Mouse (Mus musculus) lung, postnatal 0 days (tissue): Measurements from ENCODE around the gene Nsmce1. TPM values are rescaled to one million over a fixed set of nuclear protein-coding genes. Genes with fewer than 3 reads are reported as not detected.
"Not testable (repeated sequence)": the region's sequence is repeated elsewhere in the genome, so short reads cannot be mapped to it uniquely, and the experiment has no call there.

Experiments
- ATAC-seq: fragments of 200-750 bp; cut with Nextera tagmentation; 2 replicates; pipeline ENCODE4 v1.8.0; 2017; ENCODE audit warnings: moderate library complexity
- DNase-seq: peaks from one replicate; pipeline ENCODE4 v3.0.0-alpha.2; 2016; ENCODE audit warnings: low spot score
- H3K27ac ChIP-seq: fragments of 300-500 bp; sonication (generic); 2 replicates; pipeline ENCODE4 v1.5.1; 2014; ENCODE audit warnings: antibody characterized with exemption, mild to moderate bottlenecking, low read length, mixed read lengths
- H3K27me3 ChIP-seq: fragments of 300-500 bp; sonication (generic); replicated peaks from 2 replicates; pipeline ENCODE4 v1.6.1; 2014; ENCODE audit warnings: low read length, mixed read lengths; ENCODE audit not compliant: insufficient read depth
- H3K36me3 ChIP-seq: fragments of 300-500 bp; sonication (generic); 2 replicates; pipeline ENCODE4 v1.6.1; 2014; ENCODE audit warnings: low read length, mixed read lengths; ENCODE audit not compliant: insufficient read depth
- H3K4me1 ChIP-seq: fragments of 300-500 bp; sonication (generic); 2 replicates; pipeline ENCODE4 v1.6.1; 2014; ENCODE audit warnings: antibody characterized with exemption, low read depth, low read length, mixed read lengths; ENCODE audit not compliant: insufficient read depth
- H3K4me2 ChIP-seq: fragments of 300-500 bp; sonication (generic); replicated peaks from 2 replicates; pipeline ENCODE4 v1.6.1; 2014; ENCODE audit warnings: low read depth, mild to moderate bottlenecking, low read length, moderate library complexity, mixed read lengths
- H3K4me3 ChIP-seq: fragments of 300-500 bp; sonication (generic); 2 replicates; pipeline ENCODE4 v1.5.1; 2014; ENCODE audit warnings: low read depth, low read length
- H3K9ac ChIP-seq: fragments of 300-500 bp; sonication (generic); replicated peaks from 2 replicates; pipeline ENCODE4 v1.6.1; 2014; ENCODE audit warnings: low read depth, mild to moderate bottlenecking
- H3K9me3 ChIP-seq: fragments of 300-500 bp; sonication (generic); 2 replicates; pipeline ENCODE4 v1.6.1; 2016; ENCODE audit warnings: low read length, mixed read lengths
- CTCF ChIP-seq: IDR thresholded peaks from 2 replicates; pipeline ENCODE4 v1.5.1; 2016; ENCODE audit warnings: antibody characterized with exemption, mild to moderate bottlenecking
- EP300 ChIP-seq: IDR thresholded peaks from 2 replicates; pipeline ENCODE4 v1.6.1; 2016; ENCODE audit warnings: antibody characterized with exemption, mild to moderate bottlenecking, control low read depth
- WGBS: fragments of 180-500 bp; shearing (Covaris S2); extraction: QIAGEN DNeasy Blood & Tissue Kit; methylation state at CpG from one replicate; pipeline ENCODE4 v1.1.7; 2014; 5-methylcytosine and 5-hydroxymethylcytosine counted together
- polyA plus RNA-seq: library from polyadenylated mRNA; unstranded; fragments of >200 nt; fragmentation: Nextera tagmentation; extraction: Ambion mirVana; gene quantifications from 2 replicates; pipeline ENCODE4 v1.2.1, GENCODE M21; 2015

Nsmce1 gene
- polyA plus RNA-seq, 1 experiment from 2014 or later, result 94.2 TPM

DNA sequence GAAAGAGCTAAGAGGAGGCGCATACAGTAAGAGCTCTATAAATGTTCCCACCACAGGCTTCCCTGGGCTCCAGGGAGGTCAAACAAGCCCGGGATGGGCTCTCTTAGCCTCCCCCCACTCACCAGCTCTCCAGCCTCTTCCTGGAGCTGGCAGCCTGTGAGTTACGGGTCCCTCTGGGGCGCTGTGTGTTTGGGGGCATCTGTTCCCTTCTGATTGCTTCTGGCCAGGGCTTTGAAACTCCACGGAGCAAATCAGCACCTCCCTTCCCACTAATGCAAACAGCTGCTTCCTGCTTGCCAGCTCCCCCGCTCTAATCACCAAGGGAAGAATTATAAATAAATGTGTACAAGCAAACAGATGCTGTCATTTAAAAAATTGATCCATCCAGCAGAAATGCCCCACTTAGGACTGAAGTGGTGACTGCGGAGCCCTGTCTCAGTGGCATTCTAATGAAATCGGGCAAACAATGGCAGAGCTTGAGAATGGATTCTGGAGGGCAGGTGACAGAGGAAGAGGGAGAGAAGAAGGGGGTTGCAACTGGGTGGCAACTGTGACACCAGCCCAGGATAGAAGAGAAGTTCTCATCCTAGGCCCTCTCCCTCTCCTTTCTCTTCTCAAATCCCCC lies 56.6 kb downstream of the Nsmce1 start:
- Histone ChIP-seq H3K9me3 (peaks cover 4% of the 10 kb centered on the region; the same call in 1 of the 2 replicates), H3K27ac (0 out of 2 replicates have a peak overlapping the region, but pooled peaks have one; percentile 9), H3K9ac (no peak overlapping the region), H3K4me3 (no peak overlapping the region), H3K27me3 (no peaks in the 10 kb centered on the region), H3K4me2 (no peak overlapping the region), H3K36me3 (no peaks in the 10 kb centered on the region), H3K4me1 (peaks cover 3% of the 10 kb centered on the region)
- 21% methylated on average over 8 of the region's 8 CpGs for WGBS
- DNase-seq (peak; percentile 54), ATAC-seq (peak; percentile 47; the same call in 1 of the 2 replicates)
- no peak for TF ChIP-seq CTCF
- TF ChIP-seq EP300, result 0 out of 2 replicates have a peak, but pooled peaks have one; percentile 40

GRCm38 (mm10) chr7:125433874-125434273 lies 57.5 kb downstream of the Nsmce1 start:
- ATAC-seq (no peak), DNase-seq (no peak)

DNA sequence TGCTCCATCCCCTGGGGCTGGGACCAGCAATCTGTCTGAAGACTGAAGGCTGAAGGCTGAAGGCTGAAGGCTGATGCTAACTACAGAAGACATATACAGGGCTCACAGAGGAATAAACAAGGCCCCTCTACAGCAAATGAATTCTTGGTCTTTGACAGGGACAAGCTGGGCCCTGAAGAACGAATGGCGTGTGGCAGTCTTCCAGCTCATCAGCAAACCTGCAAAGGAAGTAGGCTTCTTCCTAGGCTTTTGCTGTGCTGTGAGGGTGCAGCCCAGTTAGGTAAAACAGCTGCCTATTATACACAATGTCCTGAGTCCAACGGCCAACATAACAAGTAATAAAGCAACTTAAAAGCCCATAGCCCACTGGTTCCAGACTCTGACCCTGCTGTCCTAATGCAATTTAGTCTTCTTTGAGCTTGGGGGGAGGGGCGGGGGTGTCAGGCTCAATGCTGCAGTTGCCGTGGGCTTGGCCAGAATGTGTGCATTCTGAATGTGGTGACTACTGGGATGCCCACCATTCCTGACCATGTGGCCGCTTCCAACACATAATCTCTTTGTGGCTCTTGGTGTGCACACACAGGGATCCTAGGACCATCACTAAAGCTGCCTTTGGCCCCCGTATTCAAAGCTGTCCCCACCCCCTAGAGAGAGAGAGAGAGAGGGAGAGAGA lies 61.1 kb downstream of the Nsmce1 start:
- DNase-seq (no peak), ATAC-seq (0 out of 2 replicates have a peak, but pooled peaks have one; percentile 12)
- H3K9ac ChIP-seq, result no peak overlapping the region
- H3K27ac ChIP-seq, result no peak overlapping the region
- H3K36me3 ChIP-seq, result no peaks in the 10 kb centered on the region
- no peaks in the 10 kb centered on the region for H3K27me3 ChIP-seq
- whole genome bisulfite sequencing, result 46% methylated on average over 7 of the region's 7 CpGs
- H3K4me2 ChIP-seq, result no peak overlapping the region
- no peak for TF ChIP-seq CTCF
- H3K9me3 ChIP-seq, result peaks cover 4% of the 10 kb centered on the region; the same call in 1 of the 2 replicates
- H3K4me1 ChIP-seq, result peaks cover 3% of the 10 kb centered on the region
- no peak overlapping the region for H3K4me3 ChIP-seq

More at GRCm38 (mm10) chr7:125433874-125434273, 57.5 kb downstream of the Nsmce1 start:
- H3K36me3 ChIP-seq, result no peaks in the 10 kb centered on the region
- no peaks in the 10 kb centered on the region for H3K27me3 ChIP-seq
- WGBS, result 87% methylated on average over 3 of the region's 3 CpGs
- peaks cover 3% of the 10 kb centered on the region for H3K4me1 ChIP-seq
- no peak overlapping the region for H3K4me3 ChIP-seq
- no peak overlapping the region for H3K9ac ChIP-seq
- TF ChIP-seq EP300 (no peak), CTCF (no peak)
- H3K27ac ChIP-seq, result no peak overlapping the region
- H3K4me2 ChIP-seq, result no peak overlapping the region
- H3K9me3 ChIP-seq, result peaks cover 4% of the 10 kb centered on the region; the same call in 1 of the 2 replicates

DNA sequence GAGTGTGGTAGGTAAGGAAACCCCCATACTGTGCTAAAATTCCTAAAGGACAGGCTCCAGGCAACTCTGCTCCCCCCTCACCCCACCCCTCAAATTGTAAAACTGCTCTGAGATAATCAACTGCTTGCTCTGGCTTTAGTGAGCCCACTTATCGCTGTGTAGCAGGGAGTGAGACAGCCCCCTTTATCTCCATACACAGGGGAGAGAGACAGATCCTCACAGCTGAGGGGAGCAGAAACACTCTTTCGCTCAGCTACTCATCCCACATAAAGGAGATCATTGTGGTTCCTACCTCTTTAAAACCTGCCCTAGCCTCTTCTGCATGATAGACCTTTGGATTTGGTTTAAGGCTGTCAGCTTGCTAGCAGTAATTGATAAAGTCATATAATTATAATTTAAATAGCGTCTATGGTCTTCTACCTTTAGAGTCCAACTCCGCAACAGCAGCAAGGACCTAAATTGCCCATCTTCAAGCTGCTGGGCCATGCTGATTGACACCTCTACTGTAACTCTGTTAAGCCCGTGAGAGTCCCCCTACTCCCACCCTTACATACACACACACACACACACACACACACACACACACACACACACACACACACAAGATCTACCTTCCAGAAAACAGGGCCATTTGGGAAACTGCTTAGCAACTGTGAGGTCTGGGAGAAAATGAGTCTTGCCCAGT lies 62.4 kb downstream of the Nsmce1 start:
- not testable (repeated sequence) for H3K4me3 ChIP-seq, ATAC-seq, H3K9me3 ChIP-seq, H3K27me3 ChIP-seq, H3K4me2 ChIP-seq, H3K27ac ChIP-seq, DNase-seq, H3K36me3 ChIP-seq, H3K9ac ChIP-seq, H3K4me1 ChIP-seq
- 82% methylated on average over 5 of the region's 5 CpGs for whole genome bisulfite sequencing

GRCm38 (mm10) chr7:125428381-125428780 lies 63.0 kb downstream of the Nsmce1 start:
- no peak for DNase-seq
- H3K27ac ChIP-seq, result no peak overlapping the region
- no peaks in the 10 kb centered on the region for H3K27me3 ChIP-seq
- no peak overlapping the region for H3K9ac ChIP-seq
- H3K4me2 ChIP-seq, result no peak overlapping the region
- H3K4me3 ChIP-seq, result no peak overlapping the region
- H3K9me3 ChIP-seq, result peaks cover 4% of the 10 kb centered on the region; the same call in 1 of the 2 replicates
- no peak for TF ChIP-seq EP300
- no peak for TF ChIP-seq CTCF
- ATAC-seq, result peak; percentile 25; the same call in 1 of the 2 replicates
- no peaks in the 10 kb centered on the region for H3K4me1 ChIP-seq
- no peaks in the 10 kb centered on the region for H3K36me3 ChIP-seq
- WGBS, result 65% methylated on average over 7 of the region's 7 CpGs

DNA sequence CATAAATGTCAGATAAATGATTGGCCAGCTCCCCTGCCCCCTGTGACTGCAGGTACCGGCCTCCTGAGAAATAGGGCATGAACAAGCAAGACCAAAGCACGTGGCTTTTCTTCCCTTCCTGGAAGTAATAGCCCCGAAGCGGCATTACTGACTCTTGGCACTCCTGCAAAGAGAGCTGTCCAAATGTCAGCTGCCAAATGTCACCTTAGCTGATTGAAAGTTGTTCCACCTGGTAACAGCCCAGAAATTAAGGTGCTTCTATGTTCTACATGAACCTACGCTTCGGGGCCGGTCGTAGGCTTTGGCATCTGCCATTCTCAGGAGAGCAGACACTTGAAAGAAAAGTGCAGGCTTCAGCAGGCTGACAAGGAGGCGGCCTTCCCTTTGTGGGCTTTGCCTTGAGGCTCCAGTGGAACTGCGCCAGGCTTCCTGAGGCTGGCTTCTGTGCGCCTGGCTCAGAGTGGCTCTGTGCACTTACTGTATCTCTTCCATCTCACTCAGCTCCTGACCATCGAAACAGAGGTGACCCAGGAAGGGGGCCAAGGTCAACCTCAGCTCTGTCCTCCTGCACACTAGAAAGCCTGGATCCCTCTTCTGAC lies 63.8 kb downstream of the Nsmce1 start:
- peak; percentile 45 for ATAC-seq
- WGBS, result 37% methylated on average over 12 of the region's 12 CpGs
- Histone ChIP-seq H3K4me1 (no peaks in the 10 kb centered on the region), H3K9me3 (peaks cover 4% of the 10 kb centered on the region; the same call in 1 of the 2 replicates), H3K27ac (no peak overlapping the region), H3K9ac (no peak overlapping the region), H3K4me3 (no peak overlapping the region), H3K4me2 (no peak overlapping the region), H3K36me3 (no peaks in the 10 kb centered on the region), H3K27me3 (no peaks in the 10 kb centered on the region)
- peak; percentile 44 for DNase-seq
- TF ChIP-seq CTCF, result no peak
- TF ChIP-seq EP300, result no peak
